Mouse (Mus musculus): Measurements from ENCODE around the gene Gm28047. TPM values are rescaled to one million over a fixed set of nuclear protein-coding genes. Genes with fewer than 3 reads are reported as not detected.
"Not testable (repeated sequence)": the region's sequence is repeated elsewhere in the genome, so short reads cannot be mapped to it uniquely, and the experiment has no call there.

Gm28047 gene
- total RNA-seq (2021): 1 to 10 TPM in 1 of 2 experiments, not detected in 1; 3.1 TPM

DNA sequence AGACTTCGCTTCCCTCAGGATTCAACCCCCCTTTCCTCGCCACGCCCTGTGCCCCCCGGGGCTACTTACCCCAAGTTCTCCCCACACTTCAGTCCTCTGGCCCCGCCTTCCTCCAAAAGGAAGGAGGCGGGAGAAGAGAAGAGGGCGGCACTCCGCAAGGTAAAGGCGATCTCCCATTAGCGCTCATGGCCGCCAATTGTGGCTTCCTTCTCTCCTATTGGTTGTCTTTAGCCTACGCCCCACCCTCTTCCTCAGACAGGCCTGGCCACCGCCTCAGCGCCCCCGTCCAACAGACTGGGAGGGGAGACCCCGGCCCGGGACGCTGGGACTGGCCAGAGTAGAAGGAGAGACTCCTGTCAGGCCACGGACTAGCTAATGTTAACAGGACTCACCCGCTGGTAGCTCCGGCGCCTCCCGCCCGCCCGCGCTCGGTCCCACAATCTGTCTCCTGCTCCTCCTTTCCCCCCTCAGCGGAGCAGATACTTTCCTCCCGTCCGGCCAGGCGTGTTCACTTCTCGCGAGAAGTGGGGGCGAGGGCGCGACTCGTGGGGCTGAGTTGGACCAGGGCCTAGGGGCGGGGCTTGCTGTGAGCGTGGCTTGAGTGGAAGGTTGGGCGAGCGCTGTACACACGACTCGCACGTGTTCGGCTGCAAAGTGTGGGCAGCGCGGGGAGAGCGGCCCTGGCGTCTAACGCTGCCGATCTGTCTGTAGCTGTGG is at the start of gene Gm28047, which contains the start of gene Atf7:
Gene Gm28047 (minus strand): TSS at position 98 of the 717 bp plus-strand sequence.
Gene Atf7 (minus strand): TSS at position 495 of the 717 bp plus-strand sequence.
- DNase-seq: peak; percentile 98 to 99

DNA sequence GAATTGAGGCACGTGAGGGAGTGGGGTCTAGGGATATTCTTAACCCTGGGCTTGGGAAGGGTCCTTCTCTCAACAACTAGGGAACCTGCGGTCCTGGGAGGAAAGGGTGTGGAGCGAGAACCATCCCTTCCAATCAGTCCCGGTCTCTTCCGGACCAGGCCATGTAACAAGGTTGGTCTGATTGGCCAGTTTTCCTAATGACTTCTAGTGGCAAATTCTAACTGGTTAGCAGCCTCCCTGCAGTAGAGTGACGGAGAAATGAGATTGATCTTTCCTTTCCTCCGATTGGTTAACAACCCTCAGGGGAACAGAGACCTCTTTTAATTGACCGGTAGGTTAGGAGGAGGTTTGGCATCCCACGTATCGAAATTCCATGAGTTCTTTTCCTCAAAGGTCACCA is 48.7 kb upstream of the Gm28047 start:
- DNase-seq: peak; percentile 49 to 61

DNA sequence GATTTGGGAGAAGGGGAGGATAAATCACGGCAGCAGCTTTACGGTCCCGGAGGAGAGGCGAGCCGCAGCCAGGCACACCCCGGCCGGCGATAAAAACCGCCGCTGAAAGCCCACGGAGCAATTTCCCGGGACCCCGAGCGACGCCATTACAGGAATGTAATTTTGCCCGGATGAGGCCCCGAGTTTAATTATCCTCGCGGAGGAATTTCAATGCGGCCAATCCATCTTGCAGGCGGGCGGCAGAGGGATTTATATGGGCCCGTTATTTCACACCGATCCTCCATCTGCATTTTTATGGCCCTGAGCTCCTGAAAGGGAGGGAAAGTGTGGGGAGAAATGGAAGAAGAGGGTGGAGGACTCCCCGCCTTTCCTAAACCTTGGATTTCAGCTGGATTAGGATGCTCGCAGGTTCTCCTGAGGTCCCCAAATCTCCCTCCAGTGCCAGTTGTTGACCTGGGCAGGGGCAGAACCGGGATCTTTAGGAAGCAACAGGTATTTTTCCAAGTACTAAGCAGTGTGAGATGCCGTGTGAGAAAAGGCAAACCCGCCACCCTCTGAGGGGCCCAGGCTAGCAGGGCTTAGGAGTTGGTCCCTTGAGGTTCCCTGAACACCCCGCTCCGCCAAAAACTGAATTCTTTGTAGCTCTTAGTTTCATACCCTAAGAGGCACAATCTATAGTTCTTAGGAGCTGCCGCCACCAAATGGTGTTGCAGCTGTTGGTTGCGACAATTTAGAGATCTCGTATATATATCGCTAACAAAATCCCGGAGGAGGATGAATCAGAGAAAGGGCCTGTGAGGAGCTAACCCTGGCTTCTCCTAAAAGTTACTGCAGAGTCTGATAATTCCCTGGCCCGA is 47.6 kb upstream of the Gm28047 start, which contains the start of gene Atp5g2:
Gene Atp5g2 (minus strand): TSS at position 138 of the 857 bp plus-strand sequence.
- peak; percentile 37 to 42 for DNase-seq

DNA sequence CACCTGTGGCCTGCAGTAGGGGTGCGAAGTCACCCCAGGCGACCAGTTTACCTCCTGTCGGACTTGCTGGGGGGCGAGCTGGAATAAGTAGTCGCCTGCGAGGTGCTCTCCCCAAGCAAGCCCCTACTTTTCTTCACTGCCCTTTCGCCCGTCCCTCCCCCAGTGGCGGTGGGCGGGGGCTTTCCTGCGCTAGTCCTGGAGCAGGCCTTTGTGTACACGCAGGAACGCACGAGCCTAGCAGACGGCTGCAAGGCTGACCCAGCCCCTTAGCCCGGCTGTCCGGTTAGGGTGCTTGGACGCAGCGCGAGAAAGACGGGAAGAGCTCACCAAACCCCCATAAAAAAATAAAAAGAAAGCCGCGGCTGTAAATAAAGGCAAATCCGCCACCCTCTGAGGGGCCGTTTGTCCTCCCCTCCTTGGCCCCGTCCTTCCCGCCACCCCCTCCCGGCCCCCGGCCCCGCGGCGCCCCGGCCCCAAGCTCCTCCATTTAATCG is 46.9 kb upstream of the Gm28047 start:
- DNase-seq: peak; percentile 67 to 75

DNA sequence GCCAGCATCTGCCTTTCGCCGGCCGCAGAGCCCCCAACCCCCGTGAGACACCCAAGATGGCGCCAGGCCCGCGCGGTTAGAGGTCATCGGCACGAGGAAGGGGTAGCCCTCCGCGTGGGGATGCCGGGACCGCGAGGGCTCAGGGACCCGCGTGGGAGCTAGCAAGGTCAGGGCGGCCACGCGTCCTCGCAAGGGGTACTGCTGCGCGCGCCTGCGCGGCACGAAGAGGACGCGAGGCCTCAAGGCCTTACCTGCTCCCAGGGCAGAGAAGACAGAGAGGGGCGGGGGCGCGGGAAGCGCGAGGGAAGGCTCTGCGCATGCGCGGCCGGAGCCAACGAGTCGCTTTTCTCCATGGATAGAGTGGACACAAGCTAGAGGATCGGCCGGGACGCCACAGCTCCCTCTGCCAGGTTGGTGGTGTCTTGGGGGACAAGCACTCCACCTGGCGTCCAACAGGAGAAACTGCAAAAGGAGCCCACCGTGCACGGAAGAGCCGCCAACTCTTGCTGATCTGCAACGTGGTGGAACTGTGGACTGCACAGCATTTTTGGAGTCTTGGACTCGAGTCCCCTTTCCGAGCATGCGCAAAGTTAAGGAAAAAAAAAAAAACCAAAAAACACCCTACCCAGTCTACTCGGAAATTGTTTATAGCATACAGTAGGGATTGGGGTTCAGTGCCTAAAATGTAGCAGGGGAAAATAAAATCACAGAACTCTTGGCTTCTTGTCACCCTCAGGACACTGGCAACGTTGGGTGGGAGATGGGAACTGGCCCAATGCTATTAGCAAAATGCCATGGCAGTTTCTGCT is 46.1 kb upstream of the Gm28047 start:
- DNase-seq: peak; percentile 96 to 97

DNA sequence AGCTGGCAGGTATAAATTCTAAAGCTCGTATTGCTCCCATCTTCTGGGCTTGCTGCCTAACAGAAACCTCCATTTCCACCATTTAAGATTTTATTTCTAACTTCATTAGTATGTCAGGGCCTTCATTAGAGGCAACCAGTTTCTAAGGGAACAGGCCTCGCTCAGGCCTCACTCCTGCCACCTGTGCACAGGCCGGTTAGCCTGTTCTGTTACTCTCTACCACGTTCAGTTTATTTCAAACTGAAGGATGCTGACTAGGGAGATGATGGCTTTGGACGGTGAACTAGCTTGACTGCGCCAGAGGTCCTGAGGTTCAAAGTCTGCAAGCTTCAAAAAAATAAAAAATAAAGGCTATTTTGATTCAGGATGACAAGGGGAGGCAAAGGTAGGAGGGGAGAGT is 45.4 kb upstream of the Gm28047 start:
- no peak for DNase-seq

DNA sequence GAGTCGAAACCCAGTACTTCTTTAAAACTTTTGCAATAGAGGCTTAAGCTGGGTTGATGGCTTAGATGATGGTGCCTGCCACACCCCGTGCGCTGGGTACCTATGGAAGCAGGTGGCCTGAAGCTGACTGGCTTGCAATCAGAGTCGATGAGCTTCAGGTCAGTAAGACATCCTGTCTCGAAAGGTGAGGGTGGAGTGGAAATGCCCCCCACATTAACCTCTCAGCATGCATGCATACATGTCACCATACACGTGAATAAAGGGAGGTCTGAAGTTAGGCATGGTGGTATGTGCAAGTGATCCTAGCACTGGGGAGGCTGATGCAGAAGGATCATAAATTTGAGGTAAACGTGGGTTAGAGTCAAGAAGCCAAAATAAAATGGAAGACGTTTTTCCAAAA is 44.7 kb upstream of the Gm28047 start:
- no peak for DNase-seq

DNA sequence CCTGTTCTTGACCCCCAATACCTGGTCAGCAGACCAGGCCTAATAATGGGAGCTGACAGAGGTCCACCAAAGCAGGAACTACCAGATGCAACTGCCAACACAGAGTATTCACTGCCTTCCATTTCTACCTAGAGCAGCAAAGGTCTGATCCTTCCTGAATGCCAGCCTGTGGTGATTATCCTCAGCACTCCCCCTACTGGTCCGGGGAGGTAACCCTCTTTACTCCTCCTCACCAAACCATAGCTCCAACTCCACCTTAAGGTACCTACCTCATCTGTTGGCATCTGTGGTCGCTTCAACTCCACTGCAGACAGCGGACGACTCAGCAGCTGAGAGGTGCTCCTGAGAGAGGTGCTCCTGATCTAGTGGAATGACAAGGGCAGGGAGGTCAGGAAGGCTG is 40.6 kb upstream of the Gm28047 start:
- DNase-seq: no peak

DNA sequence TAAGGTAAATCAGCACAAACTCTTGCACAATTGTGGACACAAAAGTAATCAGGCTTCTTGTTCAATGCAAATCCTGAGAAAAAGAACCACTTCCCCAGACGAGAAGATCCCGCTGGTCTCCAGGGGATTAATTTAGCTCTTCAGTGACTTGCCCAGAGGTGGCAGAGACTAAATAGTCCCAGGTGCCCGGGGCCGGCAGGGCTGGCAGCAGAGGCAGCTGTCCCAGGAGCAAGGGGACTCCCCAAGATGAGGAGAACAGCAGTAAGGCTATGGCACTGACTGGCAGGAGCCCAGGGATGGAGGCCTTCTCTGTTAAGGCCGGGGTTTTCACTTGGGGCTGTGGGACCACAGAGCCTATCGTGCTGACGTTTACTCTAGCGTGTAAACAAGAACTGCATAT is 39.0 kb upstream of the Gm28047 start:
- no peak for DNase-seq

DNA sequence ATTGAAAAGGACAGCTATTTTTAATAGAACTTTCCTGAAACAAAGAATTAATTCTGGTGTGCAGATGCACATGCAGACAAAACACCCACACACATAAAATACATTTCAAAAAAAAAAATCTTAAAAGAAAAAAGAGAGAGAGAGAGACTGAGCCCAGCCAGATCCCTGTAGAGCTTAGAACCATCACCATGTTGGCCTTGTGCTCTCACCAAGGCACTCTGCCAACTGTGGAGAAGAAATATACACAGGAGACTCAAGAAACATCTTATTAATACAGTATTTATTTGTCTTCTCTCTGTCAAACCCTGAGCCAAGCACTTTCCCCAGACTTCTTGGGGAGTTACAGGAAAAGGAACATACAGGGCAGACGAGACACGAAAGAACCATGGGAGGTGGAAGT is 37.7 kb upstream of the Gm28047 start:
- not testable (repeated sequence) for DNase-seq

DNA sequence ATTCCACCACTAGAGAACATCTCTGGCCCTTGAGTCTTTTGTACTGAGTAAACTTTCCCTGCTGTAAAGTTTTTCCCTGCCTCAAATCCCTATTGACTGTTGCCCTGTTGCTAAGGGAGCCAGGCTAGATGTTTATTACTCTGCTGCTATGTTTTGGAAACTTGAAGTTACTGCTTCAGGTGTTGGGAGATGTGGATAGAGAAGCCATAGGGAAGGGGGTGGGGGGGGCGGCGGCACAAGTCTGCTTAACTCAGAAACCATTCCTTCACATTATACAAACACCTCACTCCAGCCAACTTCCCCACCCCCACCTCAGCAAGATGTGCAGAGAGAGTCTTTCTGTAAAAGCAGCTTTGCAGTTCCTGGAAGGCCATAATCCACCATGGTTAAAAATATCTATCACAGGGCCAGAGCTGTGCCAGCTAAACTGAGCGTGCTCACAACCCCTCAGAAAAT is 33.1 kb upstream of the Gm28047 start:
- no peak for DNase-seq

DNA sequence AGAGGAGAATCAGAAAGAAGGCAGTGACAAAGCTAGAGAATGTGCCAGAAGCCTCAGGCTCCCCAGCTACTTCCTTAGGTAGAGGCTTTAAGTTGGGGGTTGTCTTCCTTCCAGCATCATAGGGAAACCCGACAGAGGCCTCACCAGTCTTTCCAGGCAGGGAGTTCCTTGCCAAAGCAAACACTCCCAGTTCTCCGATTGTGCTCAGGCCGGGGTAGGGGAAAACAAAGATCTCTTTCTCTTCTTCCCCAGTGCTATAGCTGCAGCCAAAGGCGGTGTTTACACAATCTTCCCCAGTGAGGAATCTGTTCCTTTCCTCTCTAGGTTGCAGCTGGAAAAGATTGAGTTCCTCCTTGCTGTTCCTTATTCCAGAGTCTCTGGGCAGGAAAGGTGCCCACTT is 31.8 kb upstream of the Gm28047 start:
- no peak for DNase-seq

DNA sequence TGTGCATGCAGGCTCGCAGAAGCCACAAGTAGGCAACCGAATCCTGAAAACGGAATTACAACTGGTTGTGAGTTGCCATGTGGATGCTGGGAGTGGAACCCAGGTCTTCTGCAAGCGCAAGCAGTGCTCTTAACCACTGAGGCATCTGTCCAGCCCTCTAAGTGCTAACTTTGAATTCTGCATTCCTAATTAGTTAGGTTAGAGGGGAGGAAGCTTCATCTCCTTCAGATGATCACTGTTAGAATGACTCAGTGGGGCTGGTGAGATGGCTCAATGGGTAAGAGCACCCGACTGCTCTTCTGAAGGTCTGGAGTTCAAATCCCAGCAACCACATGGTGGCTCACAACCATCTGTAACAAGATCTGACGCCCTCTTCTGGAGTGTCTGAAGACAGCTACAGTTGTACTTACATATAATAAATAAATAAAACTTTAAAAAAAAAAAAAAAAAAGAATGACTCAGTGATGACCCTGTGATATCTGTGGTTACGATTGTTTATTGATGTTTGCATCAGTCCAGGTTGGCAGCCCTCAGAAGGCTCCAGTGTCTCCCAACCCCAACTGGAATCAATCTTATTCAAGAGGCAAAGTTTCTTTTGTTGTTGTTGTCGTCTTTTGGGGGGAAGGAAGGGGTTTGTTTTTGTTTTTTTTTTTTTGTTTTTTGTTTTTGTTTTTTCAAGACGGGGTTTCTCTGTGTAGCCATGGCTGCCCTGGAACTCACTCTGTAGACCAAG is 27.2 kb upstream of the Gm28047 start:
- not testable (repeated sequence) for DNase-seq

DNA sequence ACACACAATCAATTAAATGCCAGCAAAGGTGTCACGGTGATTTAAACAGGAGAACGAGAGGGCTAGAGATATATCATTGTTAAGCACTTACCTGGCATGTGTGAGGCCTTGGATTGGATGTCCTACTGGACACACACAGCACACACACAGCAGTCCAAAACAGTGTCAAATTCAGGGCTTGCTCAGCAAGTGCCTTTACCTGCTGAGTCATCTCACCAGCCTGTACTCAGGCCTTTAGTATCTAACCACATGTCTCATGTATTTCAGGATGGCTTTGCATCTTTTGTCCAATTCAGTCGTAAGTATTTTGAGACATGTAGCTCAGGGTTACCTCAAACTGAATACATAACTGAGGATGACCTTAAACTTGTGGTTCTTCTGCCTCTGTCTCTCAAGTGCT is 26.2 kb upstream of the Gm28047 start:
- no peak for DNase-seq

DNA sequence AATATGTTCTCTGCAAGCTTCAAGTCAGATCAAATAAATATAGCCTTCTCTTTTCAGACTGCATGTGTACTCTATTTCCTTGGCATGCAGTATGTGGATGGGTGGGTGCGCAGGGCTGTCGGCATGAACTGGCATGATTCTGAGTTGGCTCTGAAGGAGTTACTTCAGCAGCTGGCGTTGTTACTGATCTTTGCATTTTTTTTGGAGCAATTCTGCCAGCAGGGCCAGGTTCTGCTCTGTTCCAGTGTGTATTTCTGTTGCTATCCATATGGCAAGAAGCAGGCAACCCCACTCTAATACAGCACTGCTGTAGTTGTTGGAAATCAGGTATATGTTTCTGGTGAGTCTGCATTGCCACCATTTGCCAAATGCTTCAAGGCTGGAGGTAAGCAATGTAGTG is 10.9 kb upstream of the Gm28047 start:
- peak; percentile 45 to 49 for DNase-seq

DNA sequence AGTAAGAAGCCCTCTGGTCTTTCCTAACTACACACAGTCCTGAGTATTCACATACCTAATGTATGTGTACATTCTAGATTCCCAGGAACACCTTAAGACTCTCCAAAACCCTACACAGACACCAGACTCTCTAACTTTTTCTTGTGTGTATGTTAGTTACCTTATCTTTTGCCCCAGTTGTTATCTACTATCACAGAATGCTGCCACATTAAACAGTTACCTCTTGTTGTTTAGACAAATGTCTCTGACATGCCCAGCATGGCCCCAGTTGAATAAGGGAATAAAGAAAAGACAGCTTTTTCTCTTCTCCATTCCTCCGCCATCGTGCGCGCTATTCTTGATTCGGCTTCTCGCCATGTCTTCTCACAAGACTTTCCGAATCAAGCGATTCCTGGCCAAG is 9.8 kb upstream of the Gm28047 start:
- DNase-seq: no peak

DNA sequence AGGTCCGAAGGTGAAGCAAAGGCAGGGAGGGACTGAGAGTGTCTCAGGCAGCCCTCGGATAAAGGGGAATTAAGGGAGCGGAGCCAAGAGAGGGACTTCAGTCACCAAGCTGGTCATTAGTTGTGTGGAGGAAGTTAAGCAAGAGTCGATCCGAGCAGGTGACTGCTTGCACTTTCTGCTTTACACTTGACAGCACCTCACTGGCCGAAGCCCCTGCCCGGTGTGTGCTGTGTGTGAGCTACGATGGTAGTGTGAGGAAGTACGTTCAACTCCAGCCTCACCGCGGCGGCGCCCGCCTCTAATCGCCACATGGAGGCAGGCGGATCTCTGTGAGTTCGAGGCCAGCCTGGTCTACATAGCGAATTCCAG is 804 bp upstream of the Gm28047 start:
- no peak for DNase-seq

DNA sequence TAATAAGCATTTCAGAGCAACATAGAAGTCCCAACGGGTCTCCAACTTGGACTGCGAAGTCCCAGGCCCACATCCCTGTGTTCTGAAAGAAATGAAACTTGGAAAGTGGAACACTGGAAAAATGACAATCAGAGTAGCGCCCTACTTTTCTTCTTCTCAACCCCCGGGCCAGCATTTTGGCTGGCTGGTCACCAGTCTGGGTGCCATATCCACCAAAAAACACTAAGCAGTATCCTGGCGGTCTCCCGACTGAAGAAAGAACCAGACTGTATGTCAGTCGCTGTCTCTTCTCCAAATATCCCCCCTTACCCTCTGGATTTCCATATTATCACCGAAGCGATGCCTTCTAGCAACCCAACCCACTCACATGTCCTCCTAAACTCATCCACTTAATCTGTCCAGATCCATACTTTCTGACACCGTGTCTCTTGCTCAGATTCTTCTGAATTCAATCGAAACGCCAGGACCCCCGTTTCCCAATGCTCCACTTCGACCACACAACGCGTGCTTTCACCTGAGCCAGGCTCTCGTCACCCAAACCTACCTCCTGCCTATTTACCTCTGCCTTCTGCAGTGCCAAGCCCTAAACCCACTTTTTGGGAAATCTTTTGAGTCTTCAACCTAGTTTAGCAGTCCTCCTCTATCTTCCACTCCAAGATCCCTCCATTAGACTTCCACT is 437 bp downstream of the Gm28047 start:
- peak; percentile 24 to 29 for DNase-seq

DNA sequence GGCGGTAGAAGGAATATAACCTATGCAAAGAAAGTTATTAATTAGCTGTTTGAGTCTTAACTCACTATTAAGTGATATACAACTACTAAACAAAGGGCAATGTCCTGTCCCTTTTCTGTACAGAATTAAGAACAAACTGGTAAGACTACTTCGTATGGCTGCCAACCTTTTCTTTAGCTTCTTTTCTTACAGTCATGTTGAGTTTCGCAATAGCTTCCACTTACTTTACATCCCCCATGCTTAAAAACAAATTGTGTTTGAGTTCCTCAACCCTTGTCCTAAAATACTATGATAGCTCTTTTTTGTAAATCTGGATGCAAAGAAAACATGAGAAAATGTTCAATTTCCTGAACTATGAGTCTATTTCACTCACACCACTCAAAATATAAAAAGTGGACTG is 1.7 kb downstream of the Gm28047 start:
- DNase-seq: no peak

DNA sequence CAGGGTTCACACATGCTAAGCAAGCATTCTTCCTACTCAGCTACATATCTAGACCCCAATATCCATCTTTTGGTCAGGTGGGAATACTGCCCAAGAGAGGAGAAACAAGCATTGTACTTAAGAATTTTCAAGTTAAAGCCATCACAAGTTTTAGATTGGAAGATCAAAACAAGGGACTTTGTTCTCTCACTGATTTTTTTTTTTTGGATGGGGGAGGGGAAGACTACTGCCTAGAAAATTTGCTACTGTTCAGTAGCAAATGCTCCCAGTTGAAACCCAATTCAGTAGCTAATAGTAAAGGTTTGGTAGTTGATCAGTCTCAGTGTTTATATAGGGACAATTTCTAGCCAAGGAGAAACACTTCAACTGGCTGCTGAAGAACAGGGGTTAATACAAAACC is 2.3 kb downstream of the Gm28047 start:
- no peak for DNase-seq

DNA sequence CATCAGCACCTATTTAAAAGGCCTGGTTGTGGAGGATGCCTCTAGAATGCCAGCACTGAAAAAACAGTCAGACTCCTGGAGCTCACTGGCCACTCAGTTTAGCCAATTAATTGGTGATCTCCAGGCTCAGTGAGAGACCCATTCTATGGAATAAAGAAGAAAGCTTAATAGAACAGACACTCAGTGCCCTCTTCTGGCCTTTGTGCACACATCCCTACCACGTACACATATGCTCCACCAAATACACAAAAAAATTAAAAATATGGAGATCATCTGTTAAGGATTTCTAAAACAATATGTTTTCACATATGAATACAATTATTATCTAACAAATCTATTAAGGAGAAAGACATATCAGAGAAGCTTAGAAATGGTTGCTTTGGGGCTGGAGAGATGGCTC is 4.1 kb downstream of the Gm28047 start:
- no peak for DNase-seq
